Comparison of ENCODE assay signal across 8 mouse cellular contexts in genomic region chr3:32736244-32737171, GRCm38 (mm10). TPM values are rescaled to one million over a fixed set of nuclear protein-coding genes. Genes with fewer than 3 reads are reported as not detected.
DNase-seq lines count a peak whose midpoint lies in the region; ATAC-seq and TF ChIP-seq lines count a peak whose summit lies in the region.

Gene Ndufb5, plus strand, starts transcription at chr3:32736990.

- peak; percentile 99 for DNase-seq in CD4-positive helper T cell, adult 2 months (ENCODE audit: low read depth, low spot score)
- DNase-seq in brain, embryonic 18.5 days (ENCODE audit: low read depth, low spot score), result peak; percentile 99
- peak; percentile 100 for DNase-seq in kidney, postnatal 0 days (ENCODE audit: low spot score)
- peak; percentile 92 for DNase-seq in liver, embryonic 11.5 days (ENCODE audit: low spot score)
- DNase-seq in naive thymus-derived CD4-positive, alpha-beta T cell, adult 2 months (ENCODE audit: low read depth), result peak; percentile 99

- peak within 1 kb of the TSS; percentile 91 for H3K9ac ChIP-seq in heart, embryonic 12.5 days
- H3K9ac ChIP-seq in kidney, postnatal 0 days (ENCODE audit: low read depth, low read length), result peak within 1 kb of the TSS; percentile 89
- H3K9ac ChIP-seq in liver, embryonic 11.5 days (ENCODE audit: low read depth, low read length), result peak within 1 kb of the TSS; percentile 91
- H3K9ac ChIP-seq in stomach, embryonic 14.5 days (replicated peaks; ENCODE audit: low read depth, low read length), result peak within 1 kb of the TSS; percentile 87

- TF ChIP-seq CTCF in kidney, postnatal 0 days (IDR thresholded peaks at IDR 0.05; ENCODE audit: low read depth), result peak; percentile 21; the same call in 1 of the 2 replicates

- ATAC-seq in erythroid progenitor cell, adult 5-6 weeks (replicated peaks; ENCODE audit: low FRiP score, poor library complexity, severe bottlenecking), result peak; percentile 96
- peak; percentile 97 for ATAC-seq in heart, embryonic 12.5 days (ENCODE audit: insufficient number of reproducible peaks, low FRiP score)
- ATAC-seq in kidney, postnatal 0 days (replicated peaks; ENCODE audit: low FRiP score, low read depth), result peak; percentile 98
- ATAC-seq in liver, embryonic 11.5 days (replicated peaks; ENCODE audit: low FRiP score), result peak; percentile 92
- ATAC-seq in stomach, embryonic 14.5 days (ENCODE audit: insufficient number of reproducible peaks, insufficient read depth, low FRiP score, low read depth), result peak; percentile 96

- H3K27ac ChIP-seq in heart, embryonic 12.5 days (ENCODE audit: poor library complexity, severe bottlenecking), result peak within 1 kb of the TSS; percentile 93
- peak within 1 kb of the TSS; percentile 91 for H3K27ac ChIP-seq in kidney, postnatal 0 days
- H3K27ac ChIP-seq in liver, embryonic 11.5 days (ENCODE audit: low read depth, low read length), result peak within 1 kb of the TSS; percentile 78
- H3K27ac ChIP-seq in stomach, embryonic 14.5 days (ENCODE audit: low read length), result peak within 1 kb of the TSS; percentile 72; the same call in 1 of the 2 replicates

- peak within 1 kb of the TSS; percentile 71 for H3K4me2 ChIP-seq in heart, embryonic 12.5 days
- H3K4me2 ChIP-seq in kidney, postnatal 0 days (ENCODE audit: low read length), result peak within 1 kb of the TSS; percentile 94
- H3K4me2 ChIP-seq in liver, embryonic 11.5 days, result peak within 1 kb of the TSS; percentile 83
- H3K4me2 ChIP-seq in stomach, embryonic 14.5 days (replicated peaks; ENCODE audit: low read depth, low read length), result peak within 1 kb of the TSS; percentile 84

- H3K36me3 ChIP-seq in heart, embryonic 12.5 days, result peaks cover 30% of the 10 kb centered on the region
- H3K36me3 ChIP-seq in kidney, postnatal 0 days (ENCODE audit: insufficient read depth, low read length), result peaks cover 17% of the 10 kb centered on the region; the same call in 1 of the 2 replicates
- peaks cover 10% of the 10 kb centered on the region for H3K36me3 ChIP-seq in liver, embryonic 11.5 days (ENCODE audit: control insufficient read depth, insufficient read depth, low read length)
- peaks cover 17% of the 10 kb centered on the region for H3K36me3 ChIP-seq in stomach, embryonic 14.5 days (ENCODE audit: control insufficient read depth, insufficient read depth, low read length)

- peaks cover 20% of the 10 kb centered on the region for H3K4me1 ChIP-seq in heart, embryonic 12.5 days (replicated peaks)
- peaks cover 11% of the 10 kb centered on the region for H3K4me1 ChIP-seq in kidney, postnatal 0 days (replicated peaks; ENCODE audit: insufficient read depth, low read length)
- peaks cover 13% of the 10 kb centered on the region for H3K4me1 ChIP-seq in liver, embryonic 11.5 days (replicated peaks; ENCODE audit: control insufficient read depth, insufficient read depth, low read length)
- H3K4me1 ChIP-seq in stomach, embryonic 14.5 days (ENCODE audit: control insufficient read depth, insufficient read depth, low read length), result peaks cover 12% of the 10 kb centered on the region; the same call in 1 of the 2 replicates

- under 1% methylated on average over 62 of the region's 62 CpGs for WGBS in heart, embryonic 12.5 days
- whole genome bisulfite sequencing in kidney, postnatal 0 days, result under 1% methylated on average over 62 of the region's 62 CpGs
- under 1% methylated on average over 62 of the region's 62 CpGs for WGBS in liver, embryonic 11.5 days
- under 1% methylated on average over 62 of the region's 62 CpGs for WGBS in stomach, embryonic 14.5 days

- H3K9me3 ChIP-seq in heart, embryonic 12.5 days (replicated peaks), result no peaks in the 10 kb centered on the region
- no peaks in the 10 kb centered on the region for H3K9me3 ChIP-seq in kidney, postnatal 0 days (replicated peaks; ENCODE audit: low read length)
- no peaks in the 10 kb centered on the region for H3K9me3 ChIP-seq in liver, embryonic 11.5 days (ENCODE audit: control insufficient read depth, low read length)
- H3K9me3 ChIP-seq in stomach, embryonic 14.5 days (ENCODE audit: control insufficient read depth, low read depth, low read length), result no peaks in the 10 kb centered on the region

- no peaks in the 10 kb centered on the region for H3K27me3 ChIP-seq in heart, embryonic 12.5 days (replicated peaks)
- H3K27me3 ChIP-seq in kidney, postnatal 0 days (ENCODE audit: insufficient read depth, low read length), result no peaks in the 10 kb centered on the region
- no peaks in the 10 kb centered on the region for H3K27me3 ChIP-seq in liver, embryonic 11.5 days (replicated peaks; ENCODE audit: control insufficient read depth, insufficient read depth, low read length)
- H3K27me3 ChIP-seq in stomach, embryonic 14.5 days (ENCODE audit: control insufficient read depth, insufficient read depth, low read length), result no peaks in the 10 kb centered on the region

- H3K4me3 ChIP-seq in heart, embryonic 12.5 days, result peak within 1 kb of the TSS; percentile 93
- H3K4me3 ChIP-seq in kidney, postnatal 0 days (replicated peaks; ENCODE audit: low read depth, low read length), result peak within 1 kb of the TSS; percentile 94
- peak within 1 kb of the TSS; percentile 96 for H3K4me3 ChIP-seq in liver, embryonic 11.5 days (ENCODE audit: low read depth, low read length)
- H3K4me3 ChIP-seq in stomach, embryonic 14.5 days (ENCODE audit: low read depth, low read length), result peak within 1 kb of the TSS; percentile 83

RNA-seq across cellular contexts. Expression of gene Ndufb5, which starts in this region (rescaled TPM):
- 51.5 and 62.0 TPM in 2 replicates for total RNA-seq in erythroid progenitor cell, adult 5-6 weeks (2015; ENCODE audit: low replicate concordance)
- 27.5 and 29.4 TPM in 2 replicates for total RNA-seq in erythroid progenitor cell, adult 5-6 weeks (2017; ENCODE audit: low replicate concordance)
- 468 and 489 TPM in 2 replicates for polyA plus RNA-seq in heart, embryonic 12.5 days (2016; fragmentation: Nextera tagmentation; extraction: Ambion mirVana)
- 517 and 574 TPM in 2 replicates for polyA plus RNA-seq in kidney, postnatal 0 days (2015; fragmentation: Nextera tagmentation; extraction: Ambion mirVana)
- polyA plus RNA-seq in liver, embryonic 11.5 days (2014; fragmentation: Nextera tagmentation; extraction: Ambion mirVana), result 268 and 280 TPM in 2 replicates
- polyA plus RNA-seq in stomach, embryonic 14.5 days (2014; fragmentation: Nextera tagmentation; extraction: Ambion mirVana), result 317 and 331 TPM in 2 replicates

Comparison
In these comparisons a context has a peak if more than half of its experiments do, and no peak if none do; other contexts are left out.
1. Peak in every context shown above with its lines: DNase-seq, ATAC-seq, H3K4me3 ChIP-seq and H3K27ac ChIP-seq.